Mouse (Mus musculus): ENCODE measurements around the gene Arhgef7.

The Arhgef7 gene

GRCm38 (mm10) chr8:11727651-11728481 lies at the start of gene Arhgef7:
TSS of gene Arhgef7 (plus strand) at chr8:11727721.
- DNase-seq (ENCODE audit: low spot score in 2 of 2), result peak in 1 of 2 experiments; percentile 32

GRCm38 (mm10) chr8:11684558-11684957 lies 43.0 kb upstream of the Arhgef7 start:
- no peak for DNase-seq (ENCODE audit: low spot score in 2 of 2)

- DNase-seq (ENCODE audit: low spot score in 2 of 2), result no peak
Observed at GRCm38 (mm10) chr8:11687251-11687650, 40.3 kb upstream of the Arhgef7 start.

DNA sequence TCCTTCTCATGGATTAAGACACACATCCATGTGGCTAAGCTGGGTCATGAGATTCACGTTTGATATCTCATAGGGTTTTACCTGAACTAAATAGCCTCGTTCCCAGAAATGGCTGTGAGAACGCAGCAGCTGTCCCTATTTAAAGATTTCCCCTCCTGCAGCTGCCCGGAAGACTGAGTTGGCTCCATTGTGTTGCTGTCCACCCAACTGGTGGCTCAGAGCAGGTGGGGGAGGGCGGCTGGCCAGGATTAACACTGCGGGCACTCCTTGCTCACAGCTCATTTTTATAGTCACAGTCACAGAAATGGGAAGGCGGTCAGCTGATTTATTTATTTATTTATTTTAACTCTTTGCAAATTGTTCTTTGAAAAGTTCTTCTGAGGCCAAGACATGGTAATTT lies 37.6 kb upstream of the Arhgef7 start:
- no peak for DNase-seq (ENCODE audit: low spot score in 2 of 2)

DNA sequence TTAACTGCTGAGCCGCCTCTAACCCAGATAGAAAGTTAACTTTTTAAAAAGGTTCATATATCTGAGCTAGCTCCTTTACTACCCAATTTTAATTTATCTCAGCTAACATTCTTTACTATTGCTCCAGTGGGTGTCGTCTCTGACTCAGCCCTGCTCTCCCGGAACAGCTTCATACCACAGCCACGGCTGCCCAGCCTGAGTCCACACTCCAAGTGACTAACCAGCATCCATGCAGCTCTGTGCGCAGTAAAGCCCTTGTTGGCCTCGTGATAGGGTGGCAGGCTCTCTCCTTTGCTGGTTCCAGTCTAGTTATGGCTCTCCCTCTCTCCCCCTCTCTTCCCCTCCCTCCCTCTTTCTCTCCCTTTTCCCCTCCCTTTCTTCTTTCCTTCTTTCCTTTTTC lies 36.2 kb upstream of the Arhgef7 start:
- no peak for DNase-seq (ENCODE audit: low spot score in 2 of 2)

- peak in 1 of 2 experiments; percentile 32 for DNase-seq (ENCODE audit: low spot score in 2 of 2)
Observed at GRCm38 (mm10) chr8:11691761-11692160, 35.8 kb upstream of the Arhgef7 start.

GRCm38 (mm10) chr8:11692455-11692854 lies 35.1 kb upstream of the Arhgef7 start:
- DNase-seq (ENCODE audit: low spot score in 2 of 2), result no peak

GRCm38 (mm10) chr8:11693972-11694371 lies 33.5 kb upstream of the Arhgef7 start:
- DNase-seq (ENCODE audit: low spot score in 2 of 2), result no peak

GRCm38 (mm10) chr8:11696176-11696575 lies 31.3 kb upstream of the Arhgef7 start:
- DNase-seq (ENCODE audit: low spot score in 2 of 2), result no peak

DNA sequence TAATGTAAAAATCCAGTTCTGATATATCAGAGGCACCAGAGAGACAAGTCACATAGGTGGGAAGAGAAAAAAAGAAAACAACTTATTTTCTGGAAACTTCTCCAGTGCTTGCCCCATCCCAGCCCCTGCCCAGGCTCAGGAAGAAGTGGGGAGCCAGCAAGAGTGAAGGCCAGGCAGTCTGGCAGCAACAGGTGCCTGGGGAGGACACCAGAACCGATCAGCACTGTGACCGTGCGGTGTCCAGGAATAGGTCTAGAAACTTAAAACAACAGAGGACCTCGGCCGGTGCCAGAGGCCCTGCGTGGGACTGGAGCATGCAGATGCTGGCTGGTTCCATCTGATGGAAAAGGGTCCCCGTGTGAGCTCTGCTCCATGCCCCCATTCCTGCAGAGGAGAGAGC lies 30.1 kb upstream of the Arhgef7 start:
- no peak for DNase-seq (ENCODE audit: low spot score in 2 of 2)

GRCm38 (mm10) chr8:11699442-11700001 lies 28.0 kb upstream of the Arhgef7 start:
- no peak for DNase-seq (ENCODE audit: low spot score in 2 of 2)

GRCm38 (mm10) chr8:11700060-11701032 lies 27.2 kb upstream of the Arhgef7 start:
- peak; percentile 15 to 53 for DNase-seq (ENCODE audit: low spot score in 2 of 2)

- no peak for DNase-seq (ENCODE audit: low spot score in 2 of 2)
Observed at GRCm38 (mm10) chr8:11701033-11701362, 26.5 kb upstream of the Arhgef7 start, which contains the start of gene 1700016D06Rik. TSS of gene 1700016D06Rik (minus strand) at chr8:11701063.

GRCm38 (mm10) chr8:11701428-11701827 lies 26.1 kb upstream of the Arhgef7 start:
- DNase-seq (ENCODE audit: low spot score in 2 of 2), result no peak

- DNase-seq (ENCODE audit: low spot score in 2 of 2), result no peak
Observed at GRCm38 (mm10) chr8:11703789-11704188, 23.7 kb upstream of the Arhgef7 start.

DNA sequence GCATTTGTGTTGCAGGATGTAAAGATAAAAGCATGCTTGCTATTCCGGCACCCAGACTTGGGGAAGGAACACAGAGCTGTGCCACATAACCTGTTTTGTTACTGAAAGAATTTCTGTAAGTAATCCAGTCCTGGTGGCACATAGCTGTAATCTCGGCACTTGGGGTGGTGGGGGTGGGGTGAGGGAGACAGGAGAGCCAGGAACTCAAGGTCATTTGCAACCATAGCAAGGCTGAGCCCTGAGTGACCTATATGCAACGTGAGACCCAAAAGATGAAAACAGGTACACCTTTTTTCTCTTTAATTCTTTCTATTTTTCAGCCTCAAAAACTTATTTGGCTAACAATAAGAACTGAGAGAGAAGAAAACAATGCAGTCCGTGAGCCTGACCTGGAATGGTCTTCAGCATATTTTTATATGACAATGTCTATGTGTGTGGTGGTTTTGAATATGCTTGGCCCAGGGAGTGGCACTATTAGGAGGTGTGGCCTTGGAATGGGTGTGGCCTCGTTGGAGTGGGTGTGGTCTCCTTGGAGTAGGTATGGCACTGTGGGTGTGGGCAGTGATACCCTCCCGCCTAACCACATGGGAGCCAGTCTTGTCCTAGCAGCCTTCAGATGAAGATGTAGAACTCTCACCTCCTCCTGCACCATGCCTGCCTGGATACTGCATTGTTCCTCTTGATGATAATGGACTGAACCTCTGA lies 22.7 kb upstream of the Arhgef7 start:
- DNase-seq (ENCODE audit: low spot score in 2 of 2), result no peak

- peak; percentile 72 to 77 for DNase-seq (ENCODE audit: low spot score in 2 of 2)
Observed at GRCm38 (mm10) chr8:11705818-11706217, 21.7 kb upstream of the Arhgef7 start.

GRCm38 (mm10) chr8:11707701-11708100 lies 19.8 kb upstream of the Arhgef7 start:
- no peak for DNase-seq (ENCODE audit: low spot score in 2 of 2)

- DNase-seq (ENCODE audit: low spot score in 2 of 2), result no peak
Observed at GRCm38 (mm10) chr8:11708815-11709214, 18.7 kb upstream of the Arhgef7 start.

- DNase-seq (ENCODE audit: low spot score in 2 of 2), result no peak
Observed at GRCm38 (mm10) chr8:11709542-11709941, 18.0 kb upstream of the Arhgef7 start.

- no peak for DNase-seq (ENCODE audit: low spot score in 2 of 2)
Observed at GRCm38 (mm10) chr8:11710415-11710814, 17.1 kb upstream of the Arhgef7 start.

DNA sequence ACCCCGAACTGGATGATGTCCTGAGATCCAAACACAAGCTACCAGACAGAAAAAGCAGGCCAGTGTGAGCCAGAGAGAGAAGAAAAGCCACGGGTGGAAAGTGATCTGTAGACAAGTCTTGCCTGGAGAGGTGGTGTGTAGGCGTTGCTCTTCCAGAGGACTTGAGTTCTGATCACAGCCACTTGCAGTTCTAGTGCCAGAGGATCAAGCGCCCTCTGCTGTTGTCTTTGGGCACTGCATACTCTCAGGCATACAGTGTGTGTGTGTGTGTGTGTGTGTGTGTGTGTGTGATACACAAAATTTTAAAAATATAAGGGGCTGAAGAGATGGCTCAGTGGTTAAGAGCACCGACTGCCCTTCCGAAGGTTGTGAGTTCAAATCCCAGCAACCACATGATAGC lies 15.3 kb upstream of the Arhgef7 start:
- no peak for DNase-seq (ENCODE audit: low spot score in 2 of 2)
